Mouse (Mus musculus) left cerebral cortex, adult 8-10 months (tissue): ENCODE measurements around the gene Mlf1. TPM values are rescaled to one million over a fixed set of nuclear protein-coding genes. Genes with fewer than 3 reads are reported as not detected.

Experiments used
- DNase-seq, 2 experiments: peaks; one replicate each; pipeline ENCODE4 v3.0.0; 2022; ENCODE audit warnings: low spot score in 2 of 2
- total RNA-seq, 4 experiments: library from RNA; stranded (reverse); gene quantifications; 2 replicates each; pipeline ENCODE4 v1.2.4; 2022

The Mlf1 gene
- total RNA-seq, 4 experiments from 2014 or later = 0.89 to 2.1 (median 1.5) TPM

DNA sequence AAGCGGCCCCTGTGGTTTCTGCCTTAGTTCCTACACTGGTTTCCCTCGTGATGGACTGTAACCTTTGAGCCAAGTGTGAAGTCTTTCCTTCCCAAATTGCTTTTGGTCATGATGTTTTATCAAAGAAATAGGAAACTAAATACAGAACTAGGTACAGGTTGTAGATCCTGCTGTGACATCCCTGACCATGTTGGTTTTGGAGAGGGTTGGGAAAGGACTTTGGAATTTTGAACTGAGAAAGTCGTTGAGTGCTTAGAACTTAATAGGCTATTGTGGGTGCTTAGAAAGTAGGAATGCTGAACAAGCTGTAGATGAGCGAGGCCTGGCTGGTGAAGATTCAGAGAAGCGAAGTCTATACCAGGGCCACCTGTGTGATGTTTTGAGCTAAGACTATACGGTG is 60.1 kb downstream of the Mlf1 start:
- DNase-seq = no peak

GRCm38 (mm10) chr3:67447143-67447542 is 73.2 kb downstream of the Mlf1 start:
- DNase-seq = no peak

Other genes with a start within 250 kb of the Mlf1 start
- gene Gm17402, start 1.1 kb downstream of the Mlf1 start, total RNA-seq = not detected
- gene Gfm1, start 56.0 kb downstream of the Mlf1 start, total RNA-seq = 10 to 100 TPM; 48.0 to 60.1 (median 52.6) TPM
- gene Lxn, start 89.8 kb downstream of the Mlf1 start, total RNA-seq = 10 to 100 TPM; 35.1 to 45.9 (median 40.3) TPM
- 1 to 10 TPM; 1.6 to 2.3 (median 2.0) TPM for gene Rarres1, start 141.4 kb downstream of the Mlf1 start, total RNA-seq
- 10 to 100 TPM; 32.2 to 45.5 (median 40.7) TPM for gene Mfsd1, start 208.6 kb downstream of the Mlf1 start, total RNA-seq